Mouse (Mus musculus): Measurements from ENCODE around the gene Cmtm6. TPM values are rescaled to one million over a fixed set of nuclear protein-coding genes. Genes with fewer than 3 reads are reported as not detected.

Cmtm6 gene
- polyA plus RNA-seq, 1 experiment from 2014 or later = 71.8 TPM

- no peaks in the 10 kb centered on the region for H3K9me3 ChIP-seq (replicated peaks; ENCODE audit: control insufficient read depth, low read length)
- 88% methylated on average over 4 of the region's 4 CpGs for WGBS
These were observed 33.8 kb upstream of the Cmtm6 start for GRCm38 (mm10) chr9:114697072-114697471.

DNA sequence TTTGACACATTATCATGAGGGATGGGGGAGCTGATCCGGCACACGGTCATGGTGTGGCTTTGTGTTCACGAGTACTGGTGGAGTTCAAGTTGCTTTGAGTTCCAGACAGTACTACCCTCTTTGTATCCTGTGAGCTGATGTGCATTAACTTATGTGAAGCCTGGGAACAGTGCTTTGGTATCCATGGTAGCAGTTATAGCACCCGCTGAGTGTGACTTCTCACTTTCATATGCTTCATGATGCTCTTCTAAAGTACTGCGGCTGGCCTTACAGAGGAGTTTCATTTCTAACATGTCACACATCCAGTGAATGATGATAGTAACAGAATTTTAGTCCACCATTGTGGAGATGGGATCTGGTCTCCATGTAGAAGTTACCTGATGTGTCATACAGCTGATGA is 33.0 kb upstream of the Cmtm6 start:
- H3K4me2 ChIP-seq (ENCODE audit: low read depth, low read length) = no peak overlapping the region
- 88% methylated on average over 5 of the region's 5 CpGs for WGBS
- ATAC-seq (ENCODE audit: insufficient read depth, low FRiP score) = no peak

More at GRCm38 (mm10) chr9:114697072-114697471, 33.8 kb upstream of the Cmtm6 start:
- H3K27ac ChIP-seq (ENCODE audit: low read length) = no peak overlapping the region
- peaks cover 8% of the 10 kb centered on the region; the same call in 1 of the 2 replicates for H3K36me3 ChIP-seq (ENCODE audit: control insufficient read depth, insufficient read depth, low read length)
- ATAC-seq (ENCODE audit: insufficient read depth, low FRiP score) = no peak
- H3K4me3 ChIP-seq (replicated peaks; ENCODE audit: low read length) = no peak overlapping the region
- H3K27me3 ChIP-seq (ENCODE audit: control insufficient read depth, insufficient read depth, low read length) = no peaks in the 10 kb centered on the region
- no peak overlapping the region for H3K4me2 ChIP-seq (ENCODE audit: low read depth, low read length)
- H3K4me1 ChIP-seq (ENCODE audit: control insufficient read depth, insufficient read depth, low read length) = no peaks in the 10 kb centered on the region
- H3K9ac ChIP-seq (ENCODE audit: low read length) = no peak overlapping the region

DNA sequence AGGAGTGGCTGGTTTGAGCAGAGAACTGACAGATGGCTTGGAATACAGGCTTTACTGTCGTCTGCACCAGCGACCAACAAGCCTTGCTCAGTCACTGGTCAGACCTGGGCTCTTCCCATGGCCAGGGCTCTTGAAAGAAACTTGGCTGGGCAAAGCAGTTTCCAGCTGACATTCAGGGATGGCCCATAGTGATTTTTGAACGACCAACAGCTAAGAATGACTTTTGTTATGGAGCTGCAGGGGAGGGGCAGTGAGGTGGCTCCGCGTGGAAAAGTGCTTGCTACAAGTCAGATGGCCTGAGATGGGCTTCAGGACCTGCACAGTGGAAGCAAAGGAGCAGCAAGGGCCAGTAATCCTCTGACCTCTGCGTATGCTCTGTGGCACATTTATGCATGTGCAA is 31.7 kb upstream of the Cmtm6 start:
- no peak overlapping the region for H3K9ac ChIP-seq (ENCODE audit: low read length)
- WGBS = 74% methylated on average over 6 of the region's 6 CpGs
- no peaks in the 10 kb centered on the region; the same call in 1 of the 2 replicates for H3K36me3 ChIP-seq (ENCODE audit: control insufficient read depth, insufficient read depth, low read length)
- no peaks in the 10 kb centered on the region for H3K9me3 ChIP-seq (replicated peaks; ENCODE audit: control insufficient read depth, low read length)
- H3K4me1 ChIP-seq (ENCODE audit: control insufficient read depth, insufficient read depth, low read length) = no peaks in the 10 kb centered on the region
- no peak for ATAC-seq (ENCODE audit: insufficient read depth, low FRiP score)
- no peak overlapping the region for H3K4me3 ChIP-seq (replicated peaks; ENCODE audit: low read length)
- no peaks in the 10 kb centered on the region for H3K27me3 ChIP-seq (ENCODE audit: control insufficient read depth, insufficient read depth, low read length)
- no peak overlapping the region for H3K27ac ChIP-seq (ENCODE audit: low read length)
- no peak overlapping the region for H3K4me2 ChIP-seq (ENCODE audit: low read depth, low read length)

More for the DNA sequence above, 33.0 kb upstream of the Cmtm6 start:
- Histone ChIP-seq H3K27me3 (ENCODE audit: control insufficient read depth, insufficient read depth, low read length) (no peaks in the 10 kb centered on the region), H3K9me3 (replicated peaks; ENCODE audit: control insufficient read depth, low read length) (no peaks in the 10 kb centered on the region), H3K27ac (ENCODE audit: low read length) (no peak overlapping the region), H3K36me3 (ENCODE audit: control insufficient read depth, insufficient read depth, low read length) (peaks cover under 1% of the 10 kb centered on the region; the same call in 1 of the 2 replicates), H3K4me1 (ENCODE audit: control insufficient read depth, insufficient read depth, low read length) (no peaks in the 10 kb centered on the region), H3K4me3 (replicated peaks; ENCODE audit: low read length) (no peak overlapping the region), H3K9ac (ENCODE audit: low read length) (no peak overlapping the region)

DNA sequence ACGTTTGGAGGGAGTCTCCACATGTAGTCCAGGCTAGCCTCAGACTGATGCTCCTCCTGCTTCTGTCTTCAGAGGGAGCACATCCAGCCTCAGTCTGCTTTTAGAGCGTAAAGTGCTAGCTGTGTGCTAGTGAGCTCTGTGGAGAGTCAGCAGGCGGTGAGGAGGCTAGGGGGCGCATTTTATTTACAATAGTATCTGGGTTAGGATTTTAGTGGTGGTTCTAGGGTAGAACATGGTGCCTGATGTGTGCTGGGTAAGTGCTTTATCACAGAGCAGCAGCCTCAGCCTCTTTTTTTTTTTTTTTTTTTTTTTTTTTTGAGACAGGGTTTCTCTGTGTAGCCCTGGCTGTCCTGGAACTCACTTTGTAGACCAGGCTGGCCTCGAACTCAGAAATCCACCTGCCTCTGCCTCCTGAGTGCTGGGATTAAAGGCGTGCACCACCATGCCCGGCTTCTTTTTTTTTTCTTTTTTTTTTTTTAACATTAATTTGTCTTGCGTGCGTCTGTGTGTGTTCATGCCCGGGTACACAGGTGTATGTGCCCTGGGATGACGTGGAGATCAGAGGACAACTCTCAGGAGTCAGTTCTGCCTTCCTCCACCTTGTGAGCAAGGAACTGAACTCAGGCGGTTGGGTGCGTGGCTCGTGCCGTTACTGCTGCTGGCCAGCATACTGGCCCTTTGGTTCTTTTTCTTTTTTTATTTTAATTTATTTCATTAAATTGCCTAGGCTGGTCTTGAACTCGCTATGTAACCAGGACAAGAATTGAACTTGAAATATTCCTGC is 30.8 kb upstream of the Cmtm6 start:
- Histone ChIP-seq H3K4me3 (replicated peaks; ENCODE audit: low read length) (no peak overlapping the region), H3K9ac (ENCODE audit: low read length) (no peak overlapping the region), H3K27me3 (ENCODE audit: control insufficient read depth, insufficient read depth, low read length) (no peaks in the 10 kb centered on the region), H3K4me1 (ENCODE audit: control insufficient read depth, insufficient read depth, low read length) (no peaks in the 10 kb centered on the region), H3K36me3 (ENCODE audit: control insufficient read depth, insufficient read depth, low read length) (peaks cover under 1% of the 10 kb centered on the region; the same call in 1 of the 2 replicates), H3K4me2 (ENCODE audit: low read depth, low read length) (no peak overlapping the region), H3K9me3 (replicated peaks; ENCODE audit: control insufficient read depth, low read length) (no peaks in the 10 kb centered on the region), H3K27ac (ENCODE audit: low read length) (no peak overlapping the region)
- ATAC-seq (ENCODE audit: insufficient read depth, low FRiP score) = no peak
- 89% methylated on average over 15 of the region's 16 CpGs for WGBS

DNA sequence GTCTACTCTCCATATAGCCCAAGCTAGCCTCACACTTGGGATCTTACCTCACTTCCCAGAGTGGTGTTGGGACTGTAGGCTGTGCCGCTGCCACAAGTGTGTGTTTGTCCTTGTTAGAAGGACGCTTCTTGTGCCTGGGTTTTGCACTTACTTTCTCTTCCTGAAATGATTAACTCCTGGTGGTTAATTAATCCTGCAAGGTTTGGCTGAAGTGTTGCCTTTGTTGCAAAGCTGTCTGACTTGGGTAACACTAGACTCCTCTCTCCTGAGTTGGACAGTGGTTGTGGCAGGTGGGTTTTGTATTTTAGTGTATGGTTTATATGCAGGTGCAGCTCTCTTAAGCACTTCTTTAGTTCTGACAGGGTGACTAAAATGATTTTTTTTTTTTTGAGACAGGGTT is 29.9 kb upstream of the Cmtm6 start:
- no peak for ATAC-seq (ENCODE audit: insufficient read depth, low FRiP score)
- Histone ChIP-seq H3K27me3 (ENCODE audit: control insufficient read depth, insufficient read depth, low read length) (no peaks in the 10 kb centered on the region), H3K9me3 (replicated peaks; ENCODE audit: control insufficient read depth, low read length) (no peaks in the 10 kb centered on the region), H3K27ac (ENCODE audit: low read length) (no peak overlapping the region), H3K36me3 (ENCODE audit: control insufficient read depth, insufficient read depth, low read length) (peaks cover 10% of the 10 kb centered on the region), H3K4me2 (ENCODE audit: low read depth, low read length) (no peak overlapping the region), H3K4me3 (replicated peaks; ENCODE audit: low read length) (no peak overlapping the region), H3K9ac (ENCODE audit: low read length) (no peak overlapping the region), H3K4me1 (ENCODE audit: control insufficient read depth, insufficient read depth, low read length) (no peaks in the 10 kb centered on the region)
- WGBS = 77% methylated on average over 2 of the region's 2 CpGs

- 82% methylated on average over 4 of the region's 4 CpGs for WGBS
- Histone ChIP-seq H3K4me1 (ENCODE audit: control insufficient read depth, insufficient read depth, low read length) (no peaks in the 10 kb centered on the region), H3K9ac (ENCODE audit: low read length) (no peak overlapping the region), H3K36me3 (ENCODE audit: control insufficient read depth, insufficient read depth, low read length) (peaks cover 12% of the 10 kb centered on the region), H3K9me3 (replicated peaks; ENCODE audit: control insufficient read depth, low read length) (no peaks in the 10 kb centered on the region), H3K27ac (ENCODE audit: low read length) (no peak overlapping the region), H3K4me2 (ENCODE audit: low read depth, low read length) (no peak overlapping the region), H3K4me3 (replicated peaks; ENCODE audit: low read length) (no peak overlapping the region), H3K27me3 (ENCODE audit: control insufficient read depth, insufficient read depth, low read length) (no peaks in the 10 kb centered on the region)
- no peak for ATAC-seq (ENCODE audit: insufficient read depth, low FRiP score)
These were observed 29.0 kb upstream of the Cmtm6 start for GRCm38 (mm10) chr9:114701921-114702320.

DNA sequence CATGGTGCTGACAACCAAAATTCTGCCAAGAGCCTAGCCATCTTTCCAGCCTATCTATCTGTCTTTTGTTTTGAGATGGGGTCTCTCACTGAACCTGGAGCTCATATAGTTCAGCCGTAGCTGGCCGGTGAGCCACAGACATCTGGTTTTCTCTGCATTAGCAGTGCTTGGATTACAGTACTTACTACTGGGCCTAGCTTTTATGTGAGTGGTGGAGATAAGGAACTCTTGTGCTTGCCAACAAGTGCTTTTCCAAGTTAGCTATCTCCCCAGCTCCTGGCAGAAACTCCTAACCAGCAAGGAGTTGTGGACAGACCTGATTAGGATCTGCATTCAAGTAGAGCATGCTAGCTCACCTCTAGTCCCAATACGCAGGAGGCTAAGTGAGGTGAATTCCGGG is 23.1 kb upstream of the Cmtm6 start:
- Histone ChIP-seq H3K9ac (ENCODE audit: low read length) (no peak overlapping the region), H3K4me1 (ENCODE audit: control insufficient read depth, insufficient read depth, low read length) (no peaks in the 10 kb centered on the region), H3K27me3 (ENCODE audit: control insufficient read depth, insufficient read depth, low read length) (no peaks in the 10 kb centered on the region), H3K4me3 (replicated peaks; ENCODE audit: low read length) (no peak overlapping the region), H3K36me3 (ENCODE audit: control insufficient read depth, insufficient read depth, low read length) (peaks cover 20% of the 10 kb centered on the region), H3K4me2 (ENCODE audit: low read depth, low read length) (no peak overlapping the region), H3K9me3 (replicated peaks; ENCODE audit: control insufficient read depth, low read length) (no peaks in the 10 kb centered on the region), H3K27ac (ENCODE audit: low read length) (no peak overlapping the region)
- 92% methylated on average over 4 of the region's 4 CpGs for WGBS
- no peak for ATAC-seq (ENCODE audit: insufficient read depth, low FRiP score)

GRCm38 (mm10) chr9:114710345-114710744 is 20.6 kb upstream of the Cmtm6 start:
- H3K36me3 ChIP-seq (ENCODE audit: control insufficient read depth, insufficient read depth, low read length) = peaks cover 20% of the 10 kb centered on the region
- no peaks in the 10 kb centered on the region for H3K4me1 ChIP-seq (ENCODE audit: control insufficient read depth, insufficient read depth, low read length)
- H3K9me3 ChIP-seq (replicated peaks; ENCODE audit: control insufficient read depth, low read length) = no peaks in the 10 kb centered on the region
- no peak overlapping the region for H3K27ac ChIP-seq (ENCODE audit: low read length)
- H3K4me3 ChIP-seq (replicated peaks; ENCODE audit: low read length) = no peak overlapping the region
- 76% methylated on average over 7 of the region's 7 CpGs for WGBS
- ATAC-seq (ENCODE audit: insufficient read depth, low FRiP score) = no peak
- H3K27me3 ChIP-seq (ENCODE audit: control insufficient read depth, insufficient read depth, low read length) = no peaks in the 10 kb centered on the region
- no peak overlapping the region for H3K9ac ChIP-seq (ENCODE audit: low read length)
- no peak overlapping the region for H3K4me2 ChIP-seq (ENCODE audit: low read depth, low read length)

GRCm38 (mm10) chr9:114713481-114713880 is 17.4 kb upstream of the Cmtm6 start:
- no peaks in the 10 kb centered on the region for H3K4me1 ChIP-seq (ENCODE audit: control insufficient read depth, insufficient read depth, low read length)
- H3K27ac ChIP-seq (ENCODE audit: low read length) = no peak overlapping the region
- ATAC-seq (ENCODE audit: insufficient read depth, low FRiP score) = no peak
- WGBS = 91% methylated on average over 7 of the region's 7 CpGs
- no peak overlapping the region for H3K4me3 ChIP-seq (replicated peaks; ENCODE audit: low read length)
- no peaks in the 10 kb centered on the region for H3K9me3 ChIP-seq (replicated peaks; ENCODE audit: control insufficient read depth, low read length)
- no peaks in the 10 kb centered on the region for H3K27me3 ChIP-seq (ENCODE audit: control insufficient read depth, insufficient read depth, low read length)
- no peak overlapping the region for H3K9ac ChIP-seq (ENCODE audit: low read length)
- H3K36me3 ChIP-seq (ENCODE audit: control insufficient read depth, insufficient read depth, low read length) = peaks cover 15% of the 10 kb centered on the region
- no peak overlapping the region for H3K4me2 ChIP-seq (ENCODE audit: low read depth, low read length)
